Mouse (Mus musculus): ENCODE results near the gene Rtl8b.
A peak's percentile ranks its signal among the peaks of the same experiment; 100 is the strongest.
"Not testable (repeated sequence)": the region's sequence is repeated elsewhere in the genome, so short reads cannot be mapped to it uniquely, and the experiment has no call there.

The Rtl8b gene

GRCm38 (mm10) chrX:53670294-53670693 lies at the start of gene Rtl8b:
TSS of gene Rtl8b (minus strand) at chrX:53670408.
- DNase-seq (ENCODE audit: low spot score) = peak; percentile 91

GRCm38 (mm10) chrX:53716323-53717182 lies 46.3 kb upstream of the Rtl8b start:
- DNase-seq (ENCODE audit: low spot score) = no peak

- DNase-seq (ENCODE audit: low spot score) = no peak
These were observed 45.7 kb upstream of the Rtl8b start for GRCm38 (mm10) chrX:53715942-53716322.

GRCm38 (mm10) chrX:53702673-53703072 lies 32.5 kb upstream of the Rtl8b start:
- DNase-seq (ENCODE audit: low spot score) = no peak

- no peak for DNase-seq (ENCODE audit: low spot score)
These were observed 29.0 kb upstream of the Rtl8b start for GRCm38 (mm10) chrX:53699225-53699624.

- peak; percentile 22 for DNase-seq (ENCODE audit: low spot score)
These were observed 24.0 kb upstream of the Rtl8b start for GRCm38 (mm10) chrX:53694008-53694777.

GRCm38 (mm10) chrX:53693141-53693540 lies 22.9 kb upstream of the Rtl8b start:
- no peak for DNase-seq (ENCODE audit: low spot score)

GRCm38 (mm10) chrX:53692065-53692464 lies 21.9 kb upstream of the Rtl8b start:
- peak; percentile 19 for DNase-seq (ENCODE audit: low spot score)

GRCm38 (mm10) chrX:53684676-53685075 lies 14.5 kb upstream of the Rtl8b start:
- DNase-seq (ENCODE audit: low spot score) = not testable (repeated sequence)

- DNase-seq (ENCODE audit: low spot score) = not testable (repeated sequence)
These were observed 12.4 kb upstream of the Rtl8b start for GRCm38 (mm10) chrX:53682650-53683049.

- DNase-seq (ENCODE audit: low spot score) = not testable (repeated sequence)
These were observed 6.7 kb upstream of the Rtl8b start for GRCm38 (mm10) chrX:53676943-53677342.

- DNase-seq (ENCODE audit: low spot score) = not testable (repeated sequence)
These were observed 488 bp upstream of the Rtl8b start for GRCm38 (mm10) chrX:53670696-53671095.

- DNase-seq (ENCODE audit: low spot score) = not testable (repeated sequence)
These were observed 494 bp downstream of the Rtl8b start for GRCm38 (mm10) chrX:53669557-53670270.

GRCm38 (mm10) chrX:53652917-53653316 lies 17.3 kb downstream of the Rtl8b start:
- DNase-seq (ENCODE audit: low spot score) = not testable (repeated sequence)

- DNase-seq (ENCODE audit: low spot score) = no peak
These were observed 24.3 kb downstream of the Rtl8b start for GRCm38 (mm10) chrX:53645885-53646284.

- peak; percentile 89 for DNase-seq (ENCODE audit: low spot score)
These were observed 26.9 kb downstream of the Rtl8b start, which contains the start of gene Rtl8a for GRCm38 (mm10) chrX:53642980-53643961. TSS of gene Rtl8a (minus strand) at chrX:53643682.

- not testable (repeated sequence) for DNase-seq (ENCODE audit: low spot score)
These were observed 27.6 kb downstream of the Rtl8b start for GRCm38 (mm10) chrX:53642604-53642979.

- DNase-seq (ENCODE audit: low spot score) = not testable (repeated sequence)
These were observed 32.1 kb downstream of the Rtl8b start for GRCm38 (mm10) chrX:53638107-53638506.
